Mouse (Mus musculus): ENCODE data around the gene Gart. TPM values are rescaled to one million over a fixed set of nuclear protein-coding genes. Genes with fewer than 3 reads are reported as not detected.

Gart gene
- polyA plus RNA-seq, 1 experiment from 2014 or later = 160 TPM

DNA sequence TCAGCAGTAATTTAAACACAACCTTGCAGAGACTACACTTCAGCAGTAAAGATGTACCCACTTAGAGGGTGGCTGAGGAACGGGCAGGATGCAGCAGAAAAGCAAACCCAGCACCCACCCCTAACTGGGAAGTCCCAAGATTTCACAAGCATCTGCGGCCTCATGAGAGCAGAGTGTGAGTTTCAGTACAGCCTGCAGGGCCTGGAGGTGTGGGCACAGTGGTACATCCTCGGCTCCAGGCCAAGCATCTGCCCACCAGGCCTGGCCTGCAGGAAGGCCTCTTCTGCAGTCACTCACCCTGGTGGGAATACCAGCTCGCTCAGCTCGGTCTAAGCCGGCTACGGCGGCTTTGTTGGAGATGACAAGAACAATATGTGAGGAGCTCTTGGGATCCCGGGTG lies 23.7 kb downstream of the Gart start:
- whole genome bisulfite sequencing (ENCODE audit: insufficient replicate concordance) = 89% methylated on average over 9 of the region's 9 CpGs

DNA sequence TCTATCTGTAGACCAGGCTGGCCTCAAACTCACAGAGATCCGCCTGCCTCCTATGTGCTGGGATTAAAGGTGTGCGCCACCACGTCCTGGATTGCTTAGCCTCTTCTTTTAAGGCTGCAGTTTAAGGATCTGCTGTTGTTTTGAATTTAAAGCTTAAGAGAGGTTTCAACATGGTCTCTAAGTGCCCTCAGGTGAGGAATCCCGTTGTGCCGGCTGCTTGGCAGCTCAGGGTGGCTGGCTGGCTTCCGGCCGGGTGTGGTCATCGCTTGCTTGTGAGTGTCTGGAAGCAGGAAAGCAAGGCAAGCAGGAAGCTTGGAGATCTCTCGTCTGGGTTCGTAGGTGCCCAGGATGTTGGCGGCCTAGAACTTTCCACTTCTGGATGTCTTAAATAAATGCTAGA lies 25.8 kb downstream of the Gart start:
- no peak overlapping the region for H3K4me3 ChIP-seq
- H3K36me3 ChIP-seq = peaks cover 63% of the 10 kb centered on the region
- no peak overlapping the region for H3K9ac ChIP-seq
- no peak for ATAC-seq
- no peak overlapping the region for H3K4me2 ChIP-seq
- 87% methylated on average over 11 of the region's 11 CpGs for WGBS (ENCODE audit: insufficient replicate concordance)
- no peaks in the 10 kb centered on the region for H3K9me3 ChIP-seq (replicated peaks)
- H3K27me3 ChIP-seq (replicated peaks) = 0 out of 2 replicates have a peak, but pooled peaks cover 7% of the 10 kb centered on the region
- no peak overlapping the region for H3K27ac ChIP-seq
- peaks cover 5% of the 10 kb centered on the region; the same call in 1 of the 2 replicates for H3K4me1 ChIP-seq

More for the DNA sequence above, 23.7 kb downstream of the Gart start:
- Histone ChIP-seq H3K27me3 (replicated peaks) (no peaks in the 10 kb centered on the region), H3K36me3 (peaks cover 84% of the 10 kb centered on the region), H3K4me1 (peaks cover 3% of the 10 kb centered on the region; the same call in 1 of the 2 replicates), H3K9me3 (replicated peaks) (no peaks in the 10 kb centered on the region), H3K4me2 (no peak overlapping the region), H3K9ac (no peak overlapping the region), H3K27ac (no peak overlapping the region), H3K4me3 (no peak overlapping the region)
- no peak for ATAC-seq

DNA sequence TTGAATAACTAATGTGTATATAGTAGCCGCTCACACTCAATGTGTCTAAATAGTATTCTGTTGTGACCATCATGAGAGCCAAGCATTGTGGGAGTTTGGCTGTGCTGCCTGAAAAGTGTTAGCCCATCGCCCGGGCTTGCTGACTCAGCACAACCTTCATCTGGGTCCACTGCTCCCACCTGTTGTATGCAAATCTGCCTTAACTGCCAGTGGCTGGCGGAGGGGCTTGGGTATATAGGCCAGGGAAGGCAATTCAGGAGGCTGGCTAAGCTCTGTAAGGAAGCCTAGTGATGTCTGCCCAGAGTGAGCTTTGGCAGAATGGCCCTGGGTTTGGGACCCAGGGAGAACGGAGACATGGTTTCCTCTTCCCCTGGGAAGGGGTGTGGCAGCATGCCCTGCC lies 26.6 kb downstream of the Gart start:
- 80% methylated on average over 5 of the region's 5 CpGs for WGBS (ENCODE audit: insufficient replicate concordance)
- H3K4me3 ChIP-seq = no peak overlapping the region
- peaks cover 55% of the 10 kb centered on the region for H3K36me3 ChIP-seq
- no peak overlapping the region for H3K4me2 ChIP-seq
- no peak for ATAC-seq
- H3K9me3 ChIP-seq (replicated peaks) = no peaks in the 10 kb centered on the region
- H3K27me3 ChIP-seq (replicated peaks) = 0 out of 2 replicates have a peak, but pooled peaks cover 7% of the 10 kb centered on the region
- H3K4me1 ChIP-seq = peaks cover 5% of the 10 kb centered on the region; the same call in 1 of the 2 replicates
- H3K9ac ChIP-seq = no peak overlapping the region
- H3K27ac ChIP-seq = no peak overlapping the region

DNA sequence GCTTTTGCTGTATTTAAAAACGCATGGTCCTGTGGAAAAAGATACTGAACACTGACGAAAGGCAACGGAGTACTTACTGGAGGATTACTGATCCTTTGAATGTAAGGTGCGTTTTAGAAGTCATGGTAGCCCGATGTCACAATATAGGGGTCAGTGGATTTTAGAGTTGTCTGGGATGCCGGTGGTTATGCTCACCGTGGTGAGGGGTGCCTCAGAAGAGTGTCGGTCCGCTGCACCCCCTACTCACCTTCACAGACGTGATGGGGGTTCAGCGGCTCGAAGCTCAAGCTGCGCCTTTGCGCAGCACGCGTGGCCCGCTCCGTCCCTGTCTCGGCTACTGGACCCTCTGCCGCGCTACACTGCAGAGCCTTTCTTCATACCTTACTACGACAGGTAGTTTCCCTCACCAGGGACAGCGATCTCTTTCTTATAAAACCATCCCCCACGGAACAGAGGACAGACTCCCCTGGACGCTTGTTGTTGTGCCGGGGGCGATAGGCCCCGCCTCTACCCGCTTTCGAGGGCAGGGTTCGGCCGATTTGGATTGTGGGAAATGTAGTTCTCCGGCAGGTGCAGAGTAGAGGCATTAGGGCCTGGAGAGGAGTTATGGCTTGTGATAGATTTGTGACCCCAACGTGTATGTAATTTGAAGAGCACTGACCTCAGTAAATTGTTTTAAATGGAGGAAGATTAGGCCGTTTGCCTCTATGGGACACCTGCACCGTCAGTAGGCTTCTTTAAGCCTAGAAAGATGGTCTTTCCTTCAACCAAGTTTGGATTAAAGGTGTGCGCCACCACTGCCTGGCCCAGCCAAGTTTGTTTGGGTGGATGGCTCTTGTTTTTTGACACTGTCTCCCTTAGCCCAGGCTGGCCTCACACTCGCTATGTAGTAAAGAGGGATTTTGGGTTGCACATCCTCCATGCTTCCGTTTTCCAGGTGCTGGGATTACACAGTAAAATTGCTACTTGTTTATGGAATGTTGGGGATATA lies 27.9 kb downstream of the Gart start, which contains the start of gene Dnajc28:
Dnajc28 (minus strand) TSS at position 516 of the 991 bp plus-strand sequence.
- H3K27ac ChIP-seq = 0 out of 2 replicates have a peak within 1 kb of the TSS, but pooled peaks have one; percentile 1

DNA sequence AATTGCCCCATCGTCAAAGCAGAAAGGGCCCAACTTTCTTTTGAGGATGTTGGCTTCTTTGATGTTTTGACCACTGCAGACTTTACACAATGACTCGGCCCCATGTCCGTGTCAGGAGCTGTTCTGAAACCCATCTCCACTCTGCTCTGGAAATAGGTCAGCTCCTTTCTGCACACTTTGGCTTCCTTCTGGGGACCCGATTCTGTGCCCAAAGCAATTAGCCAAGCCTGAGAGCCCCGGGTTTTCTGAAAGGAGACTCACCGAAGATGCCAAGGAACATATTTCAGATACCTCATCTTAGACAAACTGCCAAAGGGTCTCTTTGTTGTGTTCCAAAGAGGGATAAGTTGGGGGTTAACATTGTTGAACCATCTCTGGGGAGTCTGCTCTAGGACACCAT lies 32.2 kb downstream of the Gart start:
- Histone ChIP-seq H3K36me3 (no peaks in the 10 kb centered on the region), H3K4me2 (no peak overlapping the region), H3K9ac (no peak overlapping the region), H3K9me3 (replicated peaks) (no peaks in the 10 kb centered on the region), H3K27me3 (replicated peaks) (0 out of 2 replicates have a peak, but pooled peaks cover 7% of the 10 kb centered on the region), H3K27ac (no peak overlapping the region), H3K4me3 (no peak overlapping the region), H3K4me1 (peaks cover 5% of the 10 kb centered on the region; the same call in 1 of the 2 replicates)
- WGBS (ENCODE audit: insufficient replicate concordance) = 78% methylated on average over 6 of the region's 6 CpGs
- no peak for ATAC-seq

More for the DNA sequence above, 27.9 kb downstream of the Gart start, which contains the start of gene Dnajc28:
- peaks cover 42% of the 10 kb centered on the region for H3K36me3 ChIP-seq
- peak; percentile 91 for ATAC-seq
- H3K4me3 ChIP-seq = peak within 1 kb of the TSS; percentile 67
- peak within 1 kb of the TSS; percentile 86 for H3K4me2 ChIP-seq
- 0 out of 2 replicates have a peak, but pooled peaks cover 7% of the 10 kb centered on the region for H3K27me3 ChIP-seq (replicated peaks)
- H3K9me3 ChIP-seq (replicated peaks) = no peaks in the 10 kb centered on the region
- WGBS (ENCODE audit: insufficient replicate concordance) = 10% methylated on average over 39 of the region's 39 CpGs
- H3K4me1 ChIP-seq = peaks cover 5% of the 10 kb centered on the region; the same call in 1 of the 2 replicates
- peak within 1 kb of the TSS; percentile 81 for H3K9ac ChIP-seq

DNA sequence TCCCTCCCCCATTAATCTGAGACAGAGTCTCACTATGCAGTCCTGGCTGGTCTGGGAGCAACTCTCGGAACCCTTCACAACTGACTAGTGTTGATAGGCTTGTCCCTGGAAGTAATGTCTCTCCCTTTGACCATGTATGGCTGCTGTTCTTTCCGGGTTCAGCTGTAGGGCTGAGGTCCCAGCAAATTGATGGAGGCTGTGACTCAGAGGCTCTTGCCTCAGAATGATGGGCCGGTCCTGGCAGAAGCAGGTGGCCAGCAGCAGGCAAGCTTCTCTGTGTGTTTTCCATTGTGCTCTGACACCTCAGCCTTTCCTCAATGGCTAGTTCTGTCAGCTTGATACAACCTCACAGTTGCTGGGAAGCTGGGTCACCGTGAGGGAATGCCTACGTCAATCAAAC lies 34.2 kb downstream of the Gart start:
- Histone ChIP-seq H3K27ac (no peak overlapping the region), H3K4me2 (no peak overlapping the region), H3K27me3 (replicated peaks) (0 out of 2 replicates have a peak, but pooled peaks cover 7% of the 10 kb centered on the region), H3K36me3 (no peaks in the 10 kb centered on the region), H3K9ac (no peak overlapping the region), H3K9me3 (replicated peaks) (no peaks in the 10 kb centered on the region), H3K4me3 (no peak overlapping the region), H3K4me1 (no peaks in the 10 kb centered on the region)
- no peak for ATAC-seq
- WGBS (ENCODE audit: insufficient replicate concordance) = 78% methylated on average over 5 of the region's 5 CpGs

DNA sequence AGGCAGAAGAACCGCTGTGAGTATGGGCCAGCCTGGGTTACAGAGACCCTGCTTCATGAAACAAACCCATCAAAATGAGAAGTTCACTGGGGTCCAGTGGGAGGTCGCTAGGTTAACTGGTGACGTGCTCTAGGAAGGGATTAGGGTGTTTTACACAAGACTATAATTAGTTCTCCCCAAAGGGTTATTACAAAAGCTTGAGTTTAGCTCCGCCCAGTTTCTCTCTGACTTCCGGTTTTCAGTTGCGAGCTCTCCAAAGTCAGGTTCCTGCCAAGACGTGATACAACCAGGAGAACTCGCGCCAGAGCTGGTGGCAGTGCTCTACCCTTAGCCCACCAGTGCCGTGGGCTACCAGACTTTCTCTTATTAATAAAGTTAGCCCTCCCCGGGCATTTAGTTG lies 35.5 kb downstream of the Gart start:
- no peak overlapping the region for H3K9ac ChIP-seq
- no peak overlapping the region for H3K4me3 ChIP-seq
- H3K27me3 ChIP-seq (replicated peaks) = 0 out of 2 replicates have a peak, but pooled peaks cover under 1% of the 10 kb centered on the region
- H3K9me3 ChIP-seq (replicated peaks) = no peaks in the 10 kb centered on the region
- WGBS (ENCODE audit: insufficient replicate concordance) = 52% methylated on average over 11 of the region's 11 CpGs
- no peaks in the 10 kb centered on the region for H3K36me3 ChIP-seq
- H3K27ac ChIP-seq = no peak overlapping the region
- no peak for ATAC-seq
- H3K4me1 ChIP-seq = no peaks in the 10 kb centered on the region
- H3K4me2 ChIP-seq = no peak overlapping the region

DNA sequence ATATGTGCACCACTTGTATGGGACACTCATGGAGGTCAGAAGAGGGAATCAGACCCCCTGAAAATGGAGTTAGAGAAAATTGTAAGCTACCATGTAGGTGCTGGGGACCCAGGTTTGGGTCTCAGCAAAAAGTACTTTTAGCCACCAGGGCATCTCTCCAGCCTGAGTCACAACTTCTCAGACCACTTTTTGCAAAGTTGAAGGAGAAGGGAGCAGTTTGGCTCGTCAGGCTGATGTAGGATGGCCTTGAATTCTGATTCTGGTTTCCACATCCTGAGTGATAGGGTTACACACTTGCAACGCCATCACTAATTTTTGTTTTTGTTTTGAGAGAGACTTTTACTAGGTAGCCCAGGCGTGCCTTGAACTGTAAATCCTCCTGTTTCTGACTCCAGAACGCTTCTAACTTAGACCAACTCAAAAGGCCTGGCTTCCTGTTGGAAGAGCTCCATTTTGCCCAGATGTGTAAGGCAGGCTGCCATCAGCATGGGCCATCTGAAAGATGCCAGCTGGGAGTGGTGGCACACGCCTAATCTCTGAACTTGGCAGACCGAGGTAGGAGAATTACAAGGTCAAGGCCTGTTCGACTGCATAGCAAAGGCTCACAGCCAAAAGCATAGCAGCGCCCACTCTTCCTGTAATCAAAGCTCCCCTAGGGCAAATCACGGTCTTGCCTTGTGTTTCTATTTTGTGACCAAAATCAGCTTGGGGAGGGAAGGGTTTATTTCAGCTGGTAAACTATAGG lies 37.1 kb downstream of the Gart start:
- H3K27me3 ChIP-seq (replicated peaks) = 0 out of 2 replicates have a peak, but pooled peaks cover 6% of the 10 kb centered on the region
- H3K4me1 ChIP-seq = no peaks in the 10 kb centered on the region
- no peak overlapping the region for H3K27ac ChIP-seq
- no peaks in the 10 kb centered on the region for H3K36me3 ChIP-seq
- no peak overlapping the region for H3K9ac ChIP-seq
- H3K4me3 ChIP-seq = no peak overlapping the region
- WGBS (ENCODE audit: insufficient replicate concordance) = 68% methylated on average over 9 of the region's 9 CpGs
- no peak overlapping the region for H3K4me2 ChIP-seq
- no peaks in the 10 kb centered on the region for H3K9me3 ChIP-seq (replicated peaks)
- ATAC-seq = no peak

DNA sequence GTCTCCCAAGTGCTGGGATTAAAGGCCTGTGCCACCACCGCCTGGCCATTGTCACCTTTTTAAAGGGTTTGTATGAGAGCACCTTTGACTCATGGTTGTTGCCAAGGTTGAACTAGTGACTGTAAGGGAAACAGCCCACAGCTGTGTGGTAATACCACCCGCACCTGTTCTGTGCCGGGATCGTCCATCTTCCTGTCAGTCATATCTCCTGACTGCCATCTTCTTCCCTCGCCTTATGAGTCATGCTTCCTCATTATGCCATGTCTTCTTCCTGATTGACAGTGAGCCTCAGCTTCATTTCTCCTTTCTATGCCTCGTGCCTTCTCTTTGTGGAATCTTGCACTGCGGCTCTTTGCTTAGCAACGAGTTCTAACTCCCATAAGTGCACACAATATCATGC lies 39.8 kb downstream of the Gart start:
- Histone ChIP-seq H3K9me3 (replicated peaks) (no peaks in the 10 kb centered on the region), H3K36me3 (no peaks in the 10 kb centered on the region), H3K4me3 (no peak overlapping the region), H3K27me3 (replicated peaks) (peaks cover 9% of the 10 kb centered on the region; the same call in 1 of the 2 replicates), H3K27ac (no peak overlapping the region), H3K4me1 (no peaks in the 10 kb centered on the region), H3K9ac (no peak overlapping the region), H3K4me2 (no peak overlapping the region)
- 52% methylated on average over 8 of the region's 8 CpGs for whole genome bisulfite sequencing (ENCODE audit: insufficient replicate concordance)
- ATAC-seq = no peak

DNA sequence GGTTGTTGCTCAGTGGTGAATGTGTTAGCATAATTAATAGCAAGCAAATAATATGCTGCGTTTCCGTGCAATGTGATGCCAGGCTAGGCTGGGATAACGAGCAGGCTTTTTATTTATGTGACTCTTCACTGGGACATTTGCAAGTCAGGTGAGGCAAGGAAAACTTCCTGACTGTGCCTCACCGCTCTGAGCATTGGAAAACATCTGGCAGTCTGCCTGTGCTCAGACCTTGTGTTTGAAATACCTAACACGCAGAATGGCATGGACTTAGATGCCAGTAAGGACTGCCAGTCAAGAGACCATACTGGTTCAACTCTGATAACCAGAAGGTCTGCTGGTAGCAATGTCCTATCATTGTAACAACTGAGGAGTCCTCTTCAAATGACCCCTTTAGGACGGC lies 41.6 kb downstream of the Gart start:
- H3K4me1 ChIP-seq = no peaks in the 10 kb centered on the region
- H3K27ac ChIP-seq = no peak overlapping the region
- peaks cover 21% of the 10 kb centered on the region; the same call in 1 of the 2 replicates for H3K27me3 ChIP-seq (replicated peaks)
- H3K9me3 ChIP-seq (replicated peaks) = no peaks in the 10 kb centered on the region
- no peak overlapping the region for H3K4me3 ChIP-seq
- no peak overlapping the region for H3K4me2 ChIP-seq
- H3K36me3 ChIP-seq = no peaks in the 10 kb centered on the region
- no peak overlapping the region for H3K9ac ChIP-seq
- WGBS (ENCODE audit: insufficient replicate concordance) = 78% methylated on average over 6 of the region's 6 CpGs
- ATAC-seq = no peak

DNA sequence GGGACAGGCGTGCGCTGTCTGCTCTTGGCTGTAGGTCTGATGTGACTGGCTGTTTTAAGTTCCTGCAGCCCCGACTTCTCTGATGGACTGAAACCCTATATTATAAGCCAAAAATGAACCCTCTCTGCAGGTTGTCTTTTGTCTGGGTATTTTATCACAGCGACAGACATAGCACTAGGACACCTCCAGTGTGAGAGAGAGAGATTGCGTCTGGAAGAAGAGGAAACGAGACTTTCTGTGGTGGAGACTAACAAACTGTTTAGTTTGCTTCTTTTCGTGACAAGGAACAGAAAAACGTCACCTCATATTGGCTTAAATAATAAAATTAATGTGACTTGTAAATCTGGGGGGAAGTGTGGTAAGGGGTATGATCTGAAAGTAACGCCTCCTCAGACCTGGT lies 45.1 kb downstream of the Gart start:
- H3K9me3 ChIP-seq (replicated peaks) = no peaks in the 10 kb centered on the region
- H3K27me3 ChIP-seq (replicated peaks) = peaks cover 42% of the 10 kb centered on the region
- no peak overlapping the region for H3K4me2 ChIP-seq
- H3K36me3 ChIP-seq = no peaks in the 10 kb centered on the region
- no peak for ATAC-seq
- H3K27ac ChIP-seq = no peak overlapping the region
- H3K4me3 ChIP-seq = no peak overlapping the region
- H3K9ac ChIP-seq = no peak overlapping the region
- peaks cover 13% of the 10 kb centered on the region for H3K4me1 ChIP-seq
- WGBS (ENCODE audit: insufficient replicate concordance) = 58% methylated on average over 9 of the region's 9 CpGs

Measured in liver, embryonic 12.5 days (tissue).